Mouse (Mus musculus) spleen, adult 18-20 months (tissue): Measurements from ENCODE around the gene 4932414N04Rik.
A peak's percentile ranks its signal among the peaks of the same experiment; 100 is the strongest.
"Not testable (repeated sequence)": the region's sequence is repeated elsewhere in the genome, so short reads cannot be mapped to it uniquely, and the experiment has no call there.

ENCODE experiments used
- DNase-seq, 2 experiments: peaks; one replicate each; pipeline ENCODE4 v3.0.0; 2022; ENCODE audit warnings: mixed read lengths in 2 of 2

4932414N04Rik gene

DNA sequence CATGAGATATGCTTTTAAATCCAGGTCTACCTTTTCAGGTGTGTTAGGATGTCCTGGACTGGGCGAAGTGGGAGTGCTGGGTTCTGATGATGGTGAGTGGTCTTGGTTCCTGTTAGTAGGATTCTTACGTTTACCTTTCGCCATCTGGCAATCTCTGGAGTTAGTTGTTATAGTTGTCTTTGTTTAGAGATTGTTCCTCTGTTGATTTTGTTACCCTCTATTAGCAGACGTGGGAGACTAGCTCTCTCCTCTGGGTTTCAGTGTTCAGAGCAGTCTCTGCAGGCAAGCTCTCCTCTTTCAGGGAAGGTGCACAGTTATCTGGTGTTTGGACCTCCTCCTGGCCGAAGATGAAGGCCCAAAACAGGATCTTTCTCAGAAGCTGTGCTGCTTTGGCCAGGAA, at the start of gene 4932414N04Rik:
4932414N04Rik (plus strand) TSS at position 301 of the 400 bp plus-strand sequence.
- DNase-seq: not testable (repeated sequence)

DNA sequence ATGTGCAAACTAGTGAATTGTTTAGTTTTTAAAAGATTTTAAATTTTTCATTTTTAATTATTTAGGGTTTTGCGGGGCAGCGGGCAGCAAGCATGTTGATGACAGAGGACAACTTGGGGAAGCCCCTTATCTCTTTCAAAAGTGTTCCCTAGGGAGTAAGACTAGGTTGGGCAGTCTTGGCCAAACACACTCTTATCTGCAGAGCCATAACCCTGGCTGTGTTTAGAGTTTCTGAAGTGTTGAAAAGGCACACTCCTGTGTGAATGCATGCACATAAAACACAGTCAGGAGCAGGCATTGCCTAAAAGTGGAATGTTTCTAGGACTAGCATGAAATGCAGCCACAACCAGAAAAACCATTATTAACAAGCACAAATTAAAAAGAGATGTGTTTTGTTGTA, 75.9 kb downstream of the 4932414N04Rik start:
- DNase-seq: no peak

DNA sequence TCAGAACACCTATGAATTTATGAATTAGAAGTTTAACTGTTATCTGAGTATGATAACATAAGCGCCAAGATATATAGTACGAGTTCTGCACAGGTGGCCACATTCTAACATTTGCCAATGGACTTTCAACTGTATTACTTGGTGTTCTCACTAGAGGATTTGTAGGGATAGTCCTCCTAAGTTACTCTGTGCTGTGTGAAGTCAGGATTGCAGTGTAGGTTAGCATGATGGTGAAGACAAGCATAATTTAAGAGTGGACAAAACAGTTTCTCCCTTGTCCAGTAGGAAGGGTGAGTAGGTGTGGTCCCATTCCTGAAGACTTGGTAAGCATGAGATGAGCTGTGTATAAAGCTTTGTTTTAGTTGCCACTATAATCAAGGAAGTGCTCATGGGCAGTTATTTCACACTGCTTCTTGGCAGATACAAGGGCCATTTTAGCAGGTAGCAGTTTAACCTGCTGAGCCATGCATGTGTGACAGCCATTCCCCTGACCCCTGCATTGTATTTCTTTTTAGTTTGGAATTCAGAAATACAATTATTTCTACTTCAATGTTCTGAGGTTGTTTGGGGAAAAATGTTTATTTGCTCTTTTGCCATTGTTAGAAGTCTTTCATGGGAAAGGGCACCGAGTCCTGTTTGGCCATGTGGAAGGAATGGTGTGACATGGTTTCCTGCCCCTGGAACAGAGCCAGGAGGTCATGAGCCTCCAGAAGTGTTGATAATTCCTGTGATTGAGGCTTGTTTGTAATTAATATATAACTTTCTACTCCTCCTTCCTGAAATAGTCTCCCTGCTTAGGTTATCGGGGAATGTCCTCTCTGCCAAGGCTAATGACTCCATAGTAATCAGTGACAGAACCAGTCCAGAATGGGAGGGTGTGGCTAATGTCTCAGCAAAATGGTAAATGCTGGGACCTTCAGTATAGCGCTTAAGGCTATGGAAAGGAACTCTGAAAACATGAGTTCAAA, 83.8 kb downstream of the 4932414N04Rik start:
- DNase-seq: no peak

DNA sequence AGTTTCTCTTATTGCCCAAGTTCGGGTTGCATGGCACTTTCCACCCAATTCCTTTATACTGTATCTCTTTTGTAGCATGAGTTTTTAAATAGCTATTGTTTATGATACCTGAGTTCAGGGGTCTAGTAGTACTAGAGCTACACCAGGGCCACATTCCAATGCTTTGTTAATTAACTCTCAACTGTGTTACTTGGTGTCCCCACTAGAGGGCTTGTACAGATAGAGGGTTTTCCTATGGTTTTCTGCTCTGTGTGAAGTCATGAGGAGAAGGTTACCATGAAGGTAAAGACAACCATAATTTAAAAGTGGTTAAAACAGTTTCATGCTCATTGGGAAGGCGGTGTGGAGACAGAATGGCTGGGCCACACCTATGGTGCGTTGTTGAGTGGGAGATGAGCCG, 88.3 kb downstream of the 4932414N04Rik start:
- no peak for DNase-seq

DNA sequence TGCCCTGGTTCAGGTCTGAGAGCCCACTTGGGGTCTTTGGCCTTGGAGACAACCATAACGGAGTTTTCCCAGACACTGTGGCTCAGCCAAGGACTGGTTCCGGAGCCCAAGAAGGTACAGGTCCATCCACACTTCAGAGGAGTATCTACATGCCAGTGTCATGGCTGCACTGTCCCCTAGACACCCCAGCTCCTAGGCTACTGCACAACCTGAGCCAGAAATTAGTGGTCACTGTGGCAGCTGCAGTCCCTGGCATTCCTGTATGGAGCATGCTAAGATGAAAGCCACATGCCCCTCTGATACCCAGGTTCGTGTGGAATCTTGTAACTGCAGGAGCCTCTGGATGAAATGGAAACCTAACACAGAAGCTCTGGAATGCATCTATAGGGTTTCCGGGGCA, 99.9 kb downstream of the 4932414N04Rik start:
- DNase-seq: no peak

DNA sequence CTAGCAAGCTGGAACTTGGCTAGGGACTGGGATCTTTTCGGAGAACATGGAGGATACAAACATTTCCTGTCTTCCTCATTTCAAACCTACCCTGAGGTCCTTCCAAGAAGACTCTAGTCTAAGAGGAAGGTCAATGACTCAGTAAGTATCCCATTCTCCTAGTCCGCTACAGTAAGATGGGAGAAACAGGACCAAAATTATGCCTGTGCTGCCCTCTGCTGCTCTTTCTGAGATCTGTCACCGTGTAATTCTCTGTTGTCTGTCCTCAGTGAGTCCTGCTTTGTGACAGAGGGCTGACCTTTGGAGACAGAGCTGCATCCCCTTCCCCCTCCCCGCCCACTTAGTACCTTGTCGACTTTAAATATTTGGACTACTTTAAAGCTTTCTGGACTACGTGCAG, 100.5 kb downstream of the 4932414N04Rik start:
- DNase-seq: no peak

- DNase-seq: no peak
These were observed 109.1 kb downstream of the 4932414N04Rik start for GRCm38 (mm10) chr2:68765371-68765770.

DNA sequence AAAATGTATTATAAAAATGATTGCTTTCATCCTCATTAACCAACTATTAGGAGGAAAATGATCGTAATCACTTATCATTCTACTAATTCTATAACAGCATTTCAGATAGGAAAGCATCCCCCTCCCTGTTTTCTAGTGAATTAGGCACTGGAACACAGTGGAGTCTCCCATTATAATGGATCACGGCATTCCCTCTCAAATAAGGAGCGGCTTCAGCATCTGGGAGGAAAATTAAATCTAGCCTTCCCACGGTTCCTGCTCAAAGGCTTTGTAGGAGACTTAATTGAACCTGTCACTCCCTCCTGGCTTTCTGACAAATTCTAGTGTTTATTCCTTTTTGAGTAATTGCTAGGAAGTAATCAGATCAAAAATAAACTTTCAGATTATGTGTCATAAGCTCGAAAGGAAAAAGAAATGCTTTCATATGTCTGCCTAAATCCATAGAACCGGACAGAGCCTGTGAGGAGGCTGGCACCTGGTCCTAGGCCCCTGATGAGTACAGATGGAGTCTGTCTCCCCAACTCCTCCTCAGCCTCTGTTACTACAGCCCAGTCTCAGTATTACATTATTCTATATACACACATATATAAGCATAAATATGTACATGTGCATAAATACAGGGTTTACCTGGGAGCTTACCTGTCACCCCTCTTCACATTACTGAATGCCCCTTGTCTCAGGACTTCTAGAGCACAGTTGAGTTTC, 111.1 kb downstream of the 4932414N04Rik start:
- no peak for DNase-seq

DNA sequence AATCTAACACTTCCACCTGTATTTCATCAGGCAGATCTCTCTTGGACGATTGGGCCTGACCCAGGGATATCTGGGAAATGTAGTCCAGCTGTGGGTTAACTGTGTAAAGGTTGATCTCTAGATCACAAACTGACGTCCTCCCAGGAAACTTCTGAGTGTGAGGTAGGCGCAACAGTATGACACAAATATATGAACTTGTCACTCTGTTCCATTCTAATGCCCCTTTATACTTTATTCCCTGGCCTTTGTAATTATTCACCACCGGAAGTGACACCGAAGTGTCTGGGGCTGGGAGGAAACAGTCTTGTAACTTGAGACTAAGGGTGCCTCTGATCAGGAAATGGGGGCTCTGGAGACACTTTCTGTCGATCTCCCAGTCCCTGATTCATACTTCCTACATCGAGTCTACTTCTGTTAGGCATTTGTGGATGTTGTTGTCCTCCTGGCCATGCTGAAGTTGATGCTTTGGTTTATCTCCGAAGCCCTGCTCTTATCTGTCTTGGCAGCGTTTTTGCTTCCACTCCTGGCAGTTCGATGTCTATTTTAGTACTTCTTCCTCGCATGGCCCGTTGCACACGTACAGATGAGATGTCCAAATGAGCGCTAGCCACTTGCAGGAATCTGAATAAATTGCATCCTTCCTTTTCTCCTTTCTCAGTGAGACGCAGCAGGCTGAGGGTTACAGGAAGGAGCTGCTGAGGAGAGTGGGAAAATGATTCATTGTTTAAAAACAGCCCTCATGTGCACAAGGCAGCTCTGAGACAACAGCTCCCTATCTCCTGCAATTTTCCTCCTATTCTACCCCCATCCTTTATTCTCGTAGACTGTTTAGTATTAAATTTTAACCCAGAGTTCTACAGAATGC, 126.2 kb downstream of the 4932414N04Rik start:
- peak in 1 of 2 experiments; percentile 9 for DNase-seq

GRCm38 (mm10) chr2:68783664-68784063, 127.4 kb downstream of the 4932414N04Rik start:
- not testable (repeated sequence) for DNase-seq

- DNase-seq: peak; percentile 38 to 71
These were observed 128.6 kb downstream of the 4932414N04Rik start for GRCm38 (mm10) chr2:68784710-68785427.

DNA sequence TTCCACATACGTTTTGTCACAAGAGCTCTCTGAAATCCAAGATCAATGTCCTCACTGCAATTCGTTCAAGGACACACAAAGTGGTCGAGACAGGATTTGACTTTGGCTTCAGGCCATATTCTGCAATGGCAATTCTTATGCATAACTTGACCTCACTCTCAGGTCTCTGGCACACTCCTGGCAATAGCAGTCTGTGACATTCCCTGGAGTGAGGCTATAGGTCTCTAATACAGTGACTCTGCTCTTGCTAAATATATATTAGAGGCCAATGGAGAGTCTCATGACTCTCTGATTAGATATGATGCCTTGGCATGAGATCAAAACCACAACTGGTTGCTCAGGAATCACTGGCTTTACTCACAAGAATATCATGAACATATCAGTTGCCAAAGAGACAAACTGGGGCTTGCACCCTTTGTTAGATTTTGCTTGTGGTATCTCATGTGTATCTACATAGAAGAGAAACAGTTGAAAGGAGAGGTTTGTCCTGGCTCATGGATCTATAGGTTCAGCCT, 130.9 kb downstream of the 4932414N04Rik start:
- DNase-seq: no peak

DNA sequence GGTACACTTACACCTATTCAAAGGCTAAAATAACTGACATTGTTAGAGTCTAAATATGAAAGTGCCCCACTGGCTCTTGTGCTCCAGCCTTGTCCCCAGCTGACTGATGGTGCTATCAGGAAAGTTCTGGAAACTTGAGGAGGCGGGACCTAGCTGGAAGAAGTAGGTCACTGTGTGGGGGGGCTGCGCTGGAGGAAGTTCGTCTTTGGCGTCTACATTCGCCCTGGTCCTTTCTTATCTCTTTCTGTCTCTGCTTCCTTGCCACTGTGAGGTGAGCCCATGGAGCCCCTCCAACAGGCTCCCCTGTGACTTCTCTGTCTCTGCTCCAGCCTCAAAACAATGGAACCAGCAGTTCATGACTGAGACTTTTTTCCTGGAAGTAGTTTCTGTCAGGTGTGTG, 136.0 kb downstream of the 4932414N04Rik start:
- DNase-seq: no peak

- no peak for DNase-seq
These were observed 137.2 kb downstream of the 4932414N04Rik start for GRCm38 (mm10) chr2:68793472-68793871.

GRCm38 (mm10) chr2:68794181-68794580, 137.9 kb downstream of the 4932414N04Rik start:
- DNase-seq: no peak

- no peak for DNase-seq
These were observed 138.3 kb downstream of the 4932414N04Rik start for GRCm38 (mm10) chr2:68794616-68795015.

GRCm38 (mm10) chr2:68796011-68796775, 139.9 kb downstream of the 4932414N04Rik start:
- DNase-seq: no peak

GRCm38 (mm10) chr2:68797106-68797505, 140.8 kb downstream of the 4932414N04Rik start:
- no peak for DNase-seq
